Mouse (Mus musculus) bone marrow, adult 2 months (tissue): ENCODE measurements at regions not wholly inside any gene's neighbourhood (a gene's known extent, or its start where the extent isn't known, plus 50 kb on each side); places are given as distances from the start of the nearest gene placed in this dataset.

Experiments
- H3K27ac ChIP-seq: fragments of 200-500 bp; 2 replicates; pipeline ENCODE4 v1.5.1; 2012; ENCODE audit warnings: low read depth, mild to moderate bottlenecking, control low read depth, inconsistent platforms, low read length; ENCODE audit not compliant: control insufficient read depth, poor library complexity, insufficient read depth
- H3K4me1 ChIP-seq: fragments of 200-500 bp; 2 replicates; pipeline ENCODE4 v1.6.1; 2011; ENCODE audit warnings: low read length; ENCODE audit not compliant: control insufficient read depth, insufficient read depth
- H3K4me3 ChIP-seq: fragments of 200-500 bp; replicated peaks from 2 replicates; pipeline ENCODE3; 2011; ENCODE audit warnings: mild to moderate bottlenecking, low read depth, low read length, control low read depth; ENCODE audit not compliant: control insufficient read depth
- CTCF ChIP-seq: fragments of 200-500 bp; IDR thresholded peaks from 2 replicates; pipeline ENCODE4 v1.5.1; 2011; ENCODE audit warnings: low read length, control low read depth; ENCODE audit not compliant: control insufficient read depth, insufficient read depth
- POLR2A ChIP-seq: fragments of 200-500 bp; IDR thresholded peaks from 2 replicates; pipeline ENCODE4 v1.6.1; 2011; ENCODE audit warnings: low read depth, mild to moderate bottlenecking, control low read depth, low read length, borderline replicate concordance; ENCODE audit not compliant: control insufficient read depth
- WGBS: fragments of 180-500 bp; shearing (Covaris S2); methylation state at CpG from one replicate; pipeline ENCODE4 v1.1.7; 2018; 5-methylcytosine and 5-hydroxymethylcytosine counted together

DNA sequence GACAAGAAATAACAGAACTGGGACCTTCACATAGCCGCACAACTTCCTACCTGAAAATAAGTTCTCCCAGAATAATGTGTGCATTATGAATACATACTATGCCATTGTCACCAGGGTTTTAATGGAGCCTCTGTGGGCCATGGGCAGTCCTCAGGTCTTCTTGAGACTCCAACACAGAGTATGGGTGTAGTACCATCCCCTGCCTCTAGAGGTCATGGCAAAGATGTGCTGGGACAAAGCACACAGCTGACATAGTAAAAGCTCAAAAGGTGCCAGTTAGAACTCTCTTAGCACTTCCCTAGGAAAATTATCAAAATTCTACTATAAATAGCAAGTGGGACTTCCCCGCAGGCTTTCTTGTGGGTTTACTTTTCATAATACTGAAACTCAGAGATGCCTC, 179.5 kb downstream of the Pdcd6ip start:
- 58% methylated on average over 2 of the region's 2 CpGs for WGBS
- TF ChIP-seq CTCF (no peak), POLR2A (no peak)
- H3K4me3 ChIP-seq = no peak overlapping the region

DNA sequence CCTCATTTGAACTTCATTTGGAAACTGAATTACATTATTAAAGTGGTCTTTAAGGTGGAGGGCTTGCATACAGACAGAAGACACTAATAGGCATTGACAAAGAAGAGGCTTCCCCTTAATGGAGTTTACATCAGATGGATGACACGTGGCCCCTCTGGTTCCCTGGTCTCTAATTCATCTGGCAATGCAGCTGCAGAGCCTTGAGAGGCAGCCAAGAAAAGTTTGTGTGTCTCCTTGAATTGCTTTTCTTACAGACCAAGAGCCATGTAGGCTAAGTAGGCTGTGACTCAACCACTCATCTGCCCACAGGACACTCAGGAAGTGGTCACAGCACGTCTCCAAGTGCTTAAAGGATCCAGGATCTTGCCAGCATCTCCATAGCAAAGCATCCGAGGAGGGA, 183.8 kb downstream of the Pdcd6ip start:
- no peak for TF ChIP-seq POLR2A
- no peak for TF ChIP-seq CTCF
- H3K4me1 ChIP-seq = no peaks in the 10 kb centered on the region
- WGBS = 54% methylated on average over 3 of the region's 3 CpGs

More for the DNA sequence above, 179.5 kb downstream of the Pdcd6ip start:
- H3K4me1 ChIP-seq = no peaks in the 10 kb centered on the region
- H3K27ac ChIP-seq = no peak overlapping the region

DNA sequence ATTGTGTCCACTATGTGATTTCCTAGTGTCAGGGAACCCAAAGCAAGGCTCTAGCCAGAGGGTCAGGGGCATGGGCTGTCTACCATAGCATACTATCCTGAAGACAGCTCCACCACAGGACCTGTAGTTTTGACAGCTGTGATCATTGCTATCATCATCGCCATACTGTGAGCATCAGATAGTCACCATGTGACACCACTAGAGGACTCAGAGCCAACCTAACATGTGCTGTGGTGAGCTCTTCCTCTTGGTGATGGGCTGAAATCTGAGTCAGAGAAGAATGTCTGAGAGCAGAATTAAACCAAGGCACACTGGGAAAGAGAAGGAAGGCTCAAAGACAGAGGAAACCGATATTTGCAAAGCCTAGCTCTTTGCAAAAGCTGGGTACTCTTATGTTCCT, 184.9 kb downstream of the Pdcd6ip start:
- Histone ChIP-seq H3K27ac (no peak overlapping the region), H3K4me1 (no peaks in the 10 kb centered on the region), H3K4me3 (no peak overlapping the region)
- 88% methylated on average over 2 of the region's 2 CpGs for WGBS
- TF ChIP-seq POLR2A (no peak), CTCF (no peak)

More for the DNA sequence above, 183.8 kb downstream of the Pdcd6ip start:
- Histone ChIP-seq H3K27ac (no peak overlapping the region), H3K4me3 (no peak overlapping the region)

DNA sequence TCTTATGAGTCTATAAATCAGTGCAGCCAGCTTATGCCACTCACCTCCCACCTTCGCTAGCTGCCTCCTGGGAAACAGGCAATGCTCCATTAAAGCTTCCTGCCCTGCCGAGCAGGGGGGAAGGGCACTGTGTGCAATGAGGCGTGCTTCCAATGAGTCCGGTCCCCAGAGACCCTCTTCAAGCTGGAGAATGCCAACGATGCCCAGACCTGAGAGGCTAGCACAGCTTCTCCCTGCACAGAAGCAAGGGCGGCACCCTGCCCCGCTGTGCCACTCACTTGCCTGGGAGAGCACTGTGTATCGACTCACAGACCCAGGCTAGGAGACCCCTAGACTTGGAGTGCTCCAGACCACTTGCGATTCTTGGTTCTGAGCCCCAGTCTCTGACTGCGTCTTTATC, 188.3 kb downstream of the Pdcd6ip start:
- H3K27ac ChIP-seq = no peak overlapping the region
- no peaks in the 10 kb centered on the region for H3K4me1 ChIP-seq
- TF ChIP-seq POLR2A (no peak), CTCF (no peak)
- H3K4me3 ChIP-seq = no peak overlapping the region
- 72% methylated on average over 10 of the region's 10 CpGs for WGBS

DNA sequence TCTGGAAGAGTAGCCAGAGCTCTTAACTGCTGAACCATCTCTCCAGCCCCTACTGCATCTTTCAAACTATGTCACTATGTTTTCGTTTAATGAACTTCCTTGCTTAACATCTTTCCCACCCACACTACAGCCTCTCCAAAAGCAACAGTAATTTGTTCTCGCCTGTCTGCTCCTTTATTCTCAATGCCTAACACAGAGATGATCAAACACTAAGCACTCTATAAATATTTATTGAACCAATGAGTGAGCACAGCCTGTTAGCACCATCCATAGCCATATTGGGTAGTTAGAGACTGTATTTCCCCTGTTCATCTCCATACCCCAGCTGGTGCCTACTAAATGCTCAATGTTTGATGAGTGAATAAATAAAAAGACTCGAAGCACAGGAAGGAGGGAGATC, 189.6 kb downstream of the Pdcd6ip start:
- Histone ChIP-seq H3K4me1 (no peaks in the 10 kb centered on the region), H3K27ac (no peak overlapping the region), H3K4me3 (no peak overlapping the region)
- 66% methylated on average over 3 of the region's 3 CpGs for WGBS
- TF ChIP-seq CTCF (no peak), POLR2A (no peak)

DNA sequence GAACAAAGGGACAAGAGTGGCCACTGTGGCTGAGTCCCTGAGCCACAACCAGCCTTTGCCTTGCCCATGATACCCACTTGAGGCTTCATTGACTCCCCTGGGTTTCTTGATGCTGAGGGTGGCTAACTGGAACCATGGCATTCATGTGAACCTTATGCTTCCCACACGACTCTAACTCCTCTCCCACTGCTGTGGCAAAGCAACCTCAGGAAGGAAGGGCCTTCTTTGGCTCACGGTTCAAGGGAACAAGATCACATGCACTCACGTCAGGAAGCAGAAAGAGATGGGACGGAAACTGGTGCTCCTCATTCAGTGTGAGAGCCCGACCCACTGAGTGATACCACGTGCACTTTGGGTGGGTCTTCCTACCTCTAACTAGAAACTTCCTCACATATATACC, 190.3 kb downstream of the Pdcd6ip start:
- TF ChIP-seq CTCF = no peak
- no peak for TF ChIP-seq POLR2A
- no peaks in the 10 kb centered on the region for H3K4me1 ChIP-seq
- no peak overlapping the region for H3K4me3 ChIP-seq
- H3K27ac ChIP-seq = no peak overlapping the region
- WGBS = 86% methylated on average over 6 of the region's 6 CpGs

DNA sequence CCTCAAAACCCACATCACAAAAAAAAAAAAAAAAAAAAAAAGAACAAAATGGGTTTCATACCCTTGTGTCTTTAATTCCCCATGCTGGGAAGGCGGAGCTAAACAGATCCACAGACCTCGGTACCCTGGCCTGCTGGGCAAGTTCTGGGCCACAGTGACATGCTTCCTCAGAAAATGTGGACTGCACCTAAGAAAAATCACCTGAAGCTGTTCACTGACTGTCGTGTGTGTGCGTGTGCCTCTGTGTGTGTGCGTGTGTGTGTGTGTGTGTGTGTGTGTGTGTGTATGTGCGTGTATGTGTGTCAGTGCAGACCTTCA, 192.4 kb downstream of the Pdcd6ip start:
- WGBS = 78% methylated on average over 6 of the region's 6 CpGs
- TF ChIP-seq CTCF = no peak
- TF ChIP-seq POLR2A = no peak
- no peak overlapping the region for H3K27ac ChIP-seq
- no peaks in the 10 kb centered on the region for H3K4me1 ChIP-seq
- H3K4me3 ChIP-seq = no peak overlapping the region

DNA sequence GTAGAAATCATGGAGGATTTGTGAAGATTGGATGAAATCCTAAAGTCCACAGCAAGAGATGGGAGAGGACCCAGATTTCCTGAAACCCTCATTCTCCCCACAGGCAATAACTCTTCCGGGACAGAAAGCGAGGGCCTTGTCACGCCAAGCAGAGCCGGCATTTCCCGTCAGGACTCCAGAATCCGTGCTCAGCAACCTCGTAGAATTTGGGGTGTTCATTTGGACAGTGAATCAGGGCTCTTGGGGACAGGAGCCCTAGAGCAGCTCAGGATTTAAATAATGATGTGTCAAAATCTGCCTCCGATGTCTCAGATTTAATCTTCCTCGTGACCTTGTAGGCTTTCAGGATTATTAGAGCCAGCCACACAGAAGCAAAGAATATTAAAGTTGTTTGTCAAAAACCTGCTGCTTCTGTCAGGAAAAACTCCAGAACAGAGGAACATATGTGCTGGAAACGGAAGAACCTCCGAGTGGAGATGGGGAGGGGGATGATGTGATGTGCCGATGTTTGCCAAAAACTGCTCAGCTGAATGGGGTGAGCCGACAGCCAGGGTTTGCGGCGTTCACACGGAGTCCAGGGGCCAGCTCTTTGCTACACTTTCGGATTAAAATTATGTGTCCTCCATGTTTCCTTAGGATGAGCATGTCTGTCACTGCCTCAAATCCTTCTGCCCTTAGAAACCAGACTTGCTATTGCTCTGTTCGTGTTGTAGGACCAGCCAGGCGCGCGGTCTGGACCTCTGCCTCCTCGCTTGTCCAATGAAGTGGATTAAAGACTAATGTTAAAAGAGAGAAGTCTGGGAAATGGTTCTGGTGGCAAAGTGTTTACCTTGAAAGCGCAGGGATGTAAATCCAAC, 193.0 kb downstream of the Pdcd6ip start:
- H3K4me1 ChIP-seq = no peaks in the 10 kb centered on the region
- H3K4me3 ChIP-seq = no peak overlapping the region
- WGBS = 90% methylated on average over 23 of the region's 23 CpGs
- H3K27ac ChIP-seq = no peak overlapping the region
- TF ChIP-seq CTCF (no peak), POLR2A (no peak)
